Mouse (Mus musculus) bone marrow, adult 2 months (tissue): ENCODE measurements around the gene Gm10647.

Source experiments
- CTCF ChIP-seq: fragments of 200-500 bp; IDR thresholded peaks from 2 replicates; pipeline ENCODE4 v1.5.1; 2011; ENCODE audit warnings: low read length, control low read depth; ENCODE audit not compliant: control insufficient read depth, insufficient read depth
- POLR2A ChIP-seq: fragments of 200-500 bp; IDR thresholded peaks from 2 replicates; pipeline ENCODE4 v1.6.1; 2011; ENCODE audit warnings: low read depth, mild to moderate bottlenecking, control low read depth, low read length, borderline replicate concordance; ENCODE audit not compliant: control insufficient read depth

DNA sequence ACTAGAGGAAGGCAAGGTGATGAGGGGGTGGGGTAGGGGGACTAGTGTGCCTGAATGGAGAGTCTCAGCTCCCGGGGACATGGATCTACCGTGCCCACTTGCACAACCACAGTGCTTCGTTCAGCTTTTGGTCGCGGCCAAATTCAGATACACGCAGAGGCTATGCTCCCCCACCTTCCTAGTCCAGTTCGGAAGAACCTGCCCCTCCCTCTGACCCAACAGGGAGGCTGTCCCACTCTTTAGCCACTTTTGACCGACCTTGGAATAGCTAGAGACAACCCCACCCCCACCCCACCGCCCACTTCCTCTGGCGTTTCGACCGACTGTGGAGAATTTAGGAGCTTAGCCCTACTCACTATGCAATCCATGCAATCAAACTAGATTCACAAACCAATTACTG, 5.1 kb downstream of the Gm10647 start:
- TF ChIP-seq CTCF (no peak), POLR2A (no peak)
